Mouse (Mus musculus): ENCODE results near the gene Prrc2a. TPM values are rescaled to one million over a fixed set of nuclear protein-coding genes. Genes with fewer than 3 reads are reported as not detected.
A peak's percentile ranks its signal among the peaks of the same experiment; 100 is the strongest.

The Prrc2a gene
- total RNA-seq, 2 experiments from 2014 or later, result 88.4 to 93.0 TPM

DNA sequence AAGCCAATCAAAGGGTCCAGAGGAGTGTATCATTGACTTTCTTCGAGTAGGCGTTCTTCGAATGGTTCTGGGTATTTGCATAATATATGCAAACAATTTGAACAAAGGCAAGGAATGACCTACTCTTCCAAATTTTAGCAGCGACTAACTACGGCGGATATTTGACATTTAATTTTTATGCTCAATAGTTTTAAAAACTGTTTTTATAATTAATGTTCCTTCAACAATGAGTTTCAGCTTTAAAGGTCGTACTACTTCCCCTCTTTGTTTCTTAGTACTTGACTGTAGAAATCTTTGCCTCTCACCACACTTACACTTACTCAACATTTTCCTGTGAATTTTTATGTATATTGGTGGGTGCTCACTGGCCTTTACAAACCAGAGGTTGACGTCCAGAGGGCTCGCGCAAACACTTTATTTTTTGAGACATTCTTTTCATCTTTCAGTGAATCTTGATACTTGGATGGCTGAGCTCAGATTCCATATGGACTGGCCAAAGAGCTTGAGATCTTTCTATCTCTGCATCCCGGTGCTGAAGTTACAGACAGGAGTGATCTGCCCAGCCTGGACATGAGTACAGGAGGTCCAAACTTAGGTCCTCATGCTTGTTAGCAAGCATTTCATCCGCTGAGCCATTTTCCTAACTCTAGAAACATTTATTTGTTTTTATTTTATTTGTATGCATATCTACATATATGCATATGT is 906 bp upstream of the Prrc2a start:
- DNase-seq, result no peak
- intact Hi-C loops (cut with DNase I), result no loop called here

- intact Hi-C loops (cut with DNase I), result no loop called here
- DNase-seq, result no peak
Measured at GRCm38 (mm10) chr17:35164218-35164567, 504 bp downstream of the Prrc2a start.

- no peak for DNase-seq
- intact Hi-C loops (cut with DNase I), result no loop called here
Measured at GRCm38 (mm10) chr17:35163326-35164081, 1.2 kb downstream of the Prrc2a start.

- DNase-seq, result no peak
- intact Hi-C loops (cut with DNase I), result no loop called here
Measured at GRCm38 (mm10) chr17:35162730-35163129, 2.0 kb downstream of the Prrc2a start.

- no peak for DNase-seq
- intact Hi-C loops (cut with DNase I), result no loop called here
Measured at GRCm38 (mm10) chr17:35162121-35162520, 2.6 kb downstream of the Prrc2a start.

- DNase-seq, result no peak
- intact Hi-C loops (cut with DNase I), result loop anchor here (2.0 kb wide), 1 partner anchor 17 kb away; no protein-coding TSS in a partner anchor
Measured at GRCm38 (mm10) chr17:35161421-35161820, 3.3 kb downstream of the Prrc2a start.

- intact Hi-C loops (cut with DNase I), result loop anchor here (2.0 to 10.0 kb wide), 2 partner anchors 15 to 1045 kb away; partner anchors contain the start of gene H2-DMa
- no peak for DNase-seq
Measured at GRCm38 (mm10) chr17:35159638-35160037, 5.1 kb downstream of the Prrc2a start.

- no peak for DNase-seq
- intact Hi-C loops (cut with DNase I), result loop anchor here (10.0 kb wide), 1 partner anchor 1044 kb away; the partner anchor contains the start of gene H2-DMa
Measured at GRCm38 (mm10) chr17:35158850-35159593, 5.7 kb downstream of the Prrc2a start.

GRCm38 (mm10) chr17:35157661-35158175 is 7.0 kb downstream of the Prrc2a start:
- intact Hi-C loops (cut with DNase I), result loop anchor here (10.0 kb wide), 1 partner anchor 1043 kb away; the partner anchor contains the start of gene H2-DMa
- no peak for DNase-seq

DNA sequence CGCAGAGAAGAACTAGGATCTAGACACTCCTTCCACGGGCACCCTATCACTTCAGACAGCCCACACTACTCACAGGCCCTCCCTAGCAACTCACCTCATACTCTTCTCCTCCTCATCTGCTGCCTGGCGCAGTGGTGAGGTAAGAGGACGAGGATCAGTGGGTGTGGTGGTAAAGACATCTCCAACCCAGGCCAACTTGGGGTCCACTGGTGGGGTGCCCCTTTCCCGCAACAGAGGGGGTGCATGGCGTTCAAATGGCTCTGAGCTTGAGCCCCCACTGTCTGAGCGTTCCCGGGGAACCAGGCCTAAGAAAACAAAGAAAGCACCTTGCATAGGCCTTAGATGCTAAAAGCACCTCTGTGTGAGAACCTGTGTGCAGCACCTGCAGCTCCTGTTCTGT is 7.4 kb downstream of the Prrc2a start:
- intact Hi-C loops (cut with DNase I), result loop anchor here (10.0 kb wide), 1 partner anchor 1042 kb away; the partner anchor contains the start of gene H2-DMa
- no peak for DNase-seq

DNA sequence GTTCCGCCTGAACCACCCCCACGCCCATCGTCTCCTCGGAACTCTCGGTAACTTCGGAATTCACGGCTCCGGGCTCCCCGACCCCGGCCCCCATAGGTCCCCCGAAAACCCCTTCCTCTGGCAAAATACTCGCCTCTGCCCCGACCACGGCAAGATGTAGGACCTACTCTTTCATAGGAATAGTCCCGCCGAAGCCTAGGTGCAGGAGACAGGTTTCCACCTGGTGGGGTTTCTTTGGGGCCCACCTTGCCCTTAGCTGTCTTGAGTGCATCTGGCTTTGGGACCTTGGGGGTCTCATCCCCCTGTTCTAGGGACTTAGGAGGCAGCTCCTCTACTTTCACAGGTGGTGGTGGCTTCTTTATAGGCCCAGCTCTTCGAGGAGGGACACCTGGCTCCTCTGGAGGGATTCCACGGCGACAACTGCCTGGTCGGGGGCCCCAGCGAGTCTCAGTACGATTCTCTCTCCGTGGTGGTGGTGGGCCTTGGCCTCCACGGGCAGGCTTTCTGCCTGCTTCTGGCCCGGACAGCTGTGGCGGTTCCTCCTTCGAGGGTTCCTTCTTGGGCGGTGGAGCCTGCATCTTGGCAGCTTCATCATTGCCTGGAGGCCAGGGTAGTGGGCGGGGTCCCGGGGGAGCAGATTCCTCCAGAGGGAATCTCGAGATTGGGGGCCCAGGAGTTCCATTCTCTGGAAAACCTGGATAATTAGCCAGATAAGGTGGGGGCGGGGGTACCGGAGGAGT is 8.1 kb downstream of the Prrc2a start:
- intact Hi-C loops (cut with DNase I), result loop anchor here (10.0 kb wide), 1 partner anchor 1042 kb away; the partner anchor contains the start of gene H2-DMa
- DNase-seq, result no peak

GRCm38 (mm10) chr17:35155451-35155850 is 9.2 kb downstream of the Prrc2a start:
- peak in 1 of 2 experiments; percentile 11 for DNase-seq
- intact Hi-C loops (cut with DNase I), result loop anchor here (10.0 kb wide), 1 partner anchor 1041 kb away; the partner anchor contains the start of gene H2-DMa

GRCm38 (mm10) chr17:35154616-35155015 is 10.1 kb downstream of the Prrc2a start:
- intact Hi-C loops (cut with DNase I), result loop anchor here (10.0 kb wide), 1 partner anchor 1040 kb away; the partner anchor contains the start of gene H2-DMa
- no peak for DNase-seq

DNA sequence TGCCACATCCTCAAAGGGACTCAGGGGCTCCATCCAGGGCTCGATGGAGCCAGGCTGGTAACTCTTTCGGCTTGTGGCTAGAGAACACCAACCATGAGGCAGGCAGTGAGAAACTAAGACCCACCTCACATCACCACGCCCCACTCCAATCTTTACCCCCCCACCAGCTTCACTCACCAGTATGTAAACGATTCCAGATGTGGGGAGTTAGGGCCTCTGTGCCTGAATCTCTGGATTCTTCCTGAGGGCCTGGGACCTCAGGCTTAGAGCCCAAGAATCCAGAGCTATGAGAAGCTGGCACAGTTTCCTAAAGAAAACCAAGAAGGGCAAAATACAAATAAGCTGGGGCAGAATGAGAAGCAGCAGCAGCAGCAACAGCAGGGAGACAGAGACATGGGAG is 10.8 kb downstream of the Prrc2a start:
- intact Hi-C loops (cut with DNase I), result loop anchor here (10.0 kb wide), 1 partner anchor 1039 kb away; the partner anchor contains the start of gene H2-DMa
- DNase-seq, result no peak

GRCm38 (mm10) chr17:35153077-35153476 is 11.6 kb downstream of the Prrc2a start:
- DNase-seq, result no peak
- intact Hi-C loops (cut with DNase I), result loop anchor here (10.0 kb wide), 1 partner anchor 1038 kb away; the partner anchor contains the start of gene H2-DMa

GRCm38 (mm10) chr17:35152121-35152520 is 12.6 kb downstream of the Prrc2a start:
- DNase-seq, result no peak
- intact Hi-C loops (cut with DNase I), result loop anchor here (10.0 kb wide), 1 partner anchor 1037 kb away; the partner anchor contains the start of gene H2-DMa

GRCm38 (mm10) chr17:35147922-35148639 is 16.6 kb downstream of the Prrc2a start:
- intact Hi-C loops (cut with DNase I), result no loop called here
- no peak for DNase-seq

GRCm38 (mm10) chr17:35147348-35147747 is 17.3 kb downstream of the Prrc2a start:
- DNase-seq, result no peak
- intact Hi-C loops (cut with DNase I), result no loop called here

GRCm38 (mm10) chr17:35146139-35146538 is 18.6 kb downstream of the Prrc2a start:
- intact Hi-C loops (cut with DNase I), result no loop called here
- DNase-seq, result no peak

Measured in gastrocnemius, postnatal 36 days (tissue).